Mouse (Mus musculus) heart, postnatal 4 days (tissue): ENCODE data around the gene Pbx3. TPM values are rescaled to one million over a fixed set of nuclear protein-coding genes. Genes with fewer than 3 reads are reported as not detected.

ENCODE experiments used
- DNase-seq: peaks from one replicate; pipeline ENCODE4 v3.0.0; 2021
- total RNA-seq, 2 experiments: library from RNA; stranded (reverse); gene quantifications; 2 replicates each; pipeline ENCODE4 v1.2.3; 2021

The Pbx3 gene
- total RNA-seq, 2 experiments from 2014 or later = 25.6 to 30.2 TPM

DNA sequence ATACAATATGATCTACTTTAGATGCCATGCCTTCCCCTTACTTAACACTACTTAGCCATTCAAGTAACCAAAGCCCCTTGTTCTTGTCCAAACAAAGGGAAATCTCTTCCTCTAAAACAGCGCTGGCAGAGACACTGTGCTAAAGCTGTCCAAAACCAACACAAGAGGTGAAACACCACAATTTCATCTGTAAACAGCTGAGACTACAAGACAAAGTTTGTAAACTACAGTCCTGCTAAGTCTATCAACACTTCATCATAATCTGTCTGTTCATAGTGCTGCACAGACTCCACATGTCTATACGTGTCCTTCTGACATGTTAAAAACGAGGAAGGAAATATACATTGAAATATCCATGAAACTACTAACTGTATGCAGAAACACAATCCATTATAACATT lies 151.5 kb downstream of the Pbx3 start:
- DNase-seq = no peak

DNA sequence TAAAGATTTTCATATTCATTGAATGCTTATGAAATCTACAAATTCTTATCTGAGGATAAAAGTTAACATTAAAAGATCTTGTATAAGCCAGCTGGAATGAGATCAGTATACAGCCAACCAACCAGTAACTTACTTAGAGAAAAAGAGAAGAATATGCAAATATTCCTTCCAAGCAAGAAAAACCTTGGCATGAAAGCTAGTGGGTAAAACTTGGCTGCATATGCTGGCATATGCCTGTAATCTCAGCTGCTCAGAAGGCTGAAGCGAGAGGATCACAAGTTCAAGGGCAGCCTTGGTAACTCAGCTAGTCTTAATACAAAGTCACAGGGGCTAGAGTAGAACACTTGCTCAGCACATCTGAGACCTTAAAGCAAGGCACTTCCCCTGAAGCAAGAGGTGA lies 153.8 kb downstream of the Pbx3 start:
- DNase-seq = no peak

GRCm38 (mm10) chr2:34217596-34217995 lies 155.3 kb downstream of the Pbx3 start:
- no peak for DNase-seq

- no peak for DNase-seq
Measured at GRCm38 (mm10) chr2:34215496-34215895, 157.4 kb downstream of the Pbx3 start.

DNA sequence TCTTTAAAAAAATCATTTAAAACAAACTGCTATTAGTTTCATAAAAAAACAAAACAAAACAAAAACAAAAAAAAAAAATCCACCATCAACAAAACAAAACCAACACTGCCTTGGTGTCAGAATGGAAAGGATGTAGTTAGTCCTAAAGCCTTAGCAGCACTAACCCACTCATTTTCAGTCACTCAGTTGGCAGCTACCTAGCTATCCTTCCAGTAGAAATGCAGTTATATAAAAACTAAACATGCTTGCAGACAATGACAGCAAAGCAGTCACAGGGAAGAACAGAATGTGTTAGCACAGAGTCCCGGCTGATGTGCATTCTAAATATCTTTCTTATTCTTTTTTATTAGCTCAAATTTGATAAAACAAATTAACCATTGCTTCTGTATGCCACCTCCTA lies 160.5 kb downstream of the Pbx3 start:
- no peak for DNase-seq

- DNase-seq = no peak
Measured at GRCm38 (mm10) chr2:34204797-34205196, 168.1 kb downstream of the Pbx3 start.

DNA sequence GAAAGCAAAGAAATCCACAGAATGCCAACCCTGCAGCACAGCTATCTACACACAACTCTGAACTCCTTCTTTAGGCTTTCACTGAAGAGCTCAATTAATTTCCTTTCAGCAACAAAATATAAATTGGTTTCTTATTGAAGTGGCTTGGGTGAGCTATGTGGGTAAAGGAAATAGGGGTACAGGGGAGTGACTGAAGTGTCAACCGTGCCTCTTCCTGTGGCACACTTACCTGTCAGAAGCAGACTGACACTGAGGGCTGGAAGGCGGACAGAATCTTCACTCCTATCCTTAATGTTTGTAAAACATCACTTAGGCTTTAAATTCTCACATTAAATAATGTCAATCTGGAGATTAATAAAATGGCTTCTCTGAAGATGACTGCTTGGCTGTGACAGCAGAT lies 168.6 kb downstream of the Pbx3 start:
- no peak for DNase-seq

DNA sequence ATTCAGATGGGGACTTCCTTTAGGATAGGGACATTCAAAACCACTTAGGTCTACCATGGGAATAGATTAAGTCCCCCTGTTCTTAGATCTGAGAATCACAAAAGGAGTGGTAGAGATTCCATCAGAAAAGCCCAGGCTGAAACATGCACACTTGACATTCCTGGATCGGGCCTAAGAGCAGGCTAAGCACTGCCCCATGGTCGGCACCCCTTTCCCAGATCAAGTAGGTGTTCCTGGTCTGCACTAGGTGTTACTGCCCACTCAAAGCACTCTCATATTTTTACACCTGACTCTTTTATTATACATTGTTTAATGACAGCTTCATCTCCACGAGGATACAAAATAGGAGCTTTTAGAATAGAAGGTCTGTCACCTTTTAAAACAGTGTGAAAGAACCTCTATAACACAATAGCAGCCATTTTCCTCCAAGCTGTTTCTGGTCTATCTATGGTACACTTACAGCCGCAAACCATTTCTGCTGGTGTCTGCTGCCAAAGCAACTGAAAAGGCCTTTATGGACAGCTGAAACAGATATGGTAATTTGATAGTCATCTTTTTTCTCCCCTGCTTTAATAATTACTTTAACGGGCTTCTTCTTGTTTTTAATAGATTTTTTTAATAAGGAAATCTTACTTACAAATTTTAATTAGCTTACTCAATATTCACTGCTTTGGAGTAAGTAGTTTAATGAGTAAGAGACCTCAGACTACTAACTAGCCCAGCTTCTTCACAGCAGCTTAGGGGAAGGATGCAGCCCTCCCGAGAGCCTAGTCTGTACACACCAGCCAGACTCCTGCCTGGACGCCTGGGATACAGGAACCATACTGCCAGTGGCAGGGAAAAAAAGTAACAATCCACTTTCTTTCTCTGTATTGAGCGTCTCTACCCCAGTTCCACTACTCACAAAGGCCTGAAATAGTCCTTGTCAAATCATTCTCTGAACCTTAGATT lies 178.8 kb downstream of the Pbx3 start:
- no peak for DNase-seq

DNA sequence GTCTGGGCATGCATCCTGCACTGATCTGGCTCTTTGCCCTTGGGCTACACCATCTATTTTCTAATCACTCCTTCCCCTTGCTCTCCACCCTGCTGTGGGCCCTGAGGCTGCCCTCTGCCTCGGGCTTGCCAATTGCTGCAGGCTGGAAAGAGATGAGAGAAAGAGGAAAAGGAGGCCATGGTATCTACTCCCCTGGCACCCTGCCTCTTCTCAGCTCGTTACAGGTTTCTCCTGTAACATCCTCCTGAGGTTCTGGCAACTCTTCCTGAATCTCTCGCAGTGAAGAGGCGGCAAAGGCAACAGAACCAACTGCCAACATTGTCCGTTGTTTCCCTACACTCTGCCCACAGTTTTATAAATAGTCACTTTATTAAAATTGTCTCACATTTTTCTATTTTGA lies 179.7 kb downstream of the Pbx3 start:
- DNase-seq = no peak

DNA sequence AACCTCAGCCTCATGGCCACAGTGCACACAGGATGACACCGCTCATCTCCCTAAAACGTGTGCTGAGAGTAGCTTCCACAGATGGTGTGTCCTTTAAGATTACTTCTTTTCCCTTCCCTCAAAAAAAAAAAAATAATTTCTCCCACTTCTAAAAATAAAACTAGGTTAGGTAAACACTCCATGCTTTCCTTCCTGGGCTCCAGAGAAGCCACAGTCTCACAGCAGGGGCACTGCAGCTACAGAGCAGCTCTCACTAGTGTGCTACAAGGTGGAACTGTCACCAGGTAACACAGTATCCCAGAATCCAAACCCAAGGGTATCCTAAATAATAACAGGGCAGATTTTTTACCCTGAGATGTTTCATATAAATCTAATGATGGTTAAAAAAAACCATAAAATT lies 185.6 kb downstream of the Pbx3 start:
- no peak for DNase-seq

DNA sequence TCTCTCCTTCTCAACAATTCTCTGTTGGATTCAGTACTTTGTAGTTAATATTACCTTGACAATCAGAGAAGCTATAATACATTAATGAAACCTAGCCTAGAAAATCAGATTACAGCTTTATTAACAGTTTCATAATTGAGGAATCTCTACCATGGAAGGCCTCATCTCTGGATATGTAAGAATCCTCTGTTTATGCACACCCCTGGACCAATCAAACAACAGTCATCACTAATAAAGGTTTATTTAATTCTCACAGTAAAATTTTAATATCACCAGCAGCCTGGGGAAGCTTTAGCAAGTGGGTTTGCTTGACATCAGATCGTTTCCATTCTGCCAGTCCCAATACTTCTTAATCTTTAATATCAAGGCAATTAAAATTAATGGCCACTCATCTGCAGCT lies 191.3 kb downstream of the Pbx3 start:
- DNase-seq = no peak

- DNase-seq = no peak
Measured at GRCm38 (mm10) chr2:34179299-34179698, 193.6 kb downstream of the Pbx3 start.

DNA sequence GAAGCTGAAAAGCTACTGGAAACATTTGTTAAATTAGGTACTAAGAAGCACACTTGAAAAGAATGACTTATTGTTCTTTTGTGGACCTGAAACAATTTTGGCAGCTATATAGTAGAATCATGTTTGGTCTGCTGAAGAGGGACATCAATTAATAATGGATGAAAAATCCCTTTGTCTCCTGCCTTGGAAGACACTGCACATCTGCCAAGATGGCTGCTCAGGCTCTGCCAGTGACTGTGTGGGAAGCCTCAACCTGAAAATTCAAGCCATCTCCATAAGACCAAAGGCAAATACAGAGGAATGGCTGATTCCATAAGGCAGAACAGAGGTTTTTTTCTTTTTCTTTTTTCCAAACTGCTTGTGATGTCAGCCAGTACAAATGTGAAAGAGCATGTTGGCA lies 194.3 kb downstream of the Pbx3 start:
- no peak for DNase-seq

DNA sequence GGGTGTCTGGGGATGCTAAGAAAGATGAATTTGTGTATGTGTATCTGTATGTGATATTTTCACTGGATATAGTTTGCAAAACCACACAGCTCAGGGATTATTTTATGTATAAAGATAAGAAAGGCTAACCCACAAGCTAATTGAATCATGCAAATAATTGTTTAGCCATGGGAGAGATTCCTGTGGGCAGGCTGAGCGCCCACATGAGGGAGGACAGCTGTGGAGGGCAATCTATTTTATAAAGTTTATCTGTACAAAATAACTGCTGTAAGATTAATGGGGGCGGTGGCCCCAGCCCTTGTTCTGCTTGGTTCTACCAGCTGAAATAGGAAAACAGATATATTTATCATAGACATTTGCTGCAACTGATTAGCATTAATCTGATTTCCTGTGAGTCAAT lies 202.5 kb downstream of the Pbx3 start:
- no peak for DNase-seq

GRCm38 (mm10) chr2:34169626-34170025 lies 203.3 kb downstream of the Pbx3 start:
- no peak for DNase-seq

GRCm38 (mm10) chr2:34168191-34168590 lies 204.8 kb downstream of the Pbx3 start:
- DNase-seq = no peak

DNA sequence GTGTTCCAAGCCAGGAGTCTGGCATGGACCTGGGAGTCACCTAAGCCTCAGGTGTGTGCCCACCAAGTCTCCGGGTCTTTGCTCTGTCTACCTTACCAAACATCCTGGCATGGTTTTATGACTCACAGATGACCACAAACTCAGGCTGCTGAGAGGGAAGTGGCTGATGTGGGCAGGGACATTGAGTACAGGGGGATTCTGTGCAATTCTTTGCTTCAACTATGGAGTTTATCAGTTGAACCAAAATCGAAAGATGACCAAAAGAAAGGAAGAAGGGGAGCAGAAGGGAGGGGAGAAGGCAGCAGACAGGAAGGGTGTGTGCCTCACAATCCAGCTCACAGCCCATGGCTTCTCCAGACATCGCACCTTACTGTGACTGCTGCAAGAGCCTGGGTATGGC lies 210.5 kb downstream of the Pbx3 start:
- DNase-seq = no peak

DNA sequence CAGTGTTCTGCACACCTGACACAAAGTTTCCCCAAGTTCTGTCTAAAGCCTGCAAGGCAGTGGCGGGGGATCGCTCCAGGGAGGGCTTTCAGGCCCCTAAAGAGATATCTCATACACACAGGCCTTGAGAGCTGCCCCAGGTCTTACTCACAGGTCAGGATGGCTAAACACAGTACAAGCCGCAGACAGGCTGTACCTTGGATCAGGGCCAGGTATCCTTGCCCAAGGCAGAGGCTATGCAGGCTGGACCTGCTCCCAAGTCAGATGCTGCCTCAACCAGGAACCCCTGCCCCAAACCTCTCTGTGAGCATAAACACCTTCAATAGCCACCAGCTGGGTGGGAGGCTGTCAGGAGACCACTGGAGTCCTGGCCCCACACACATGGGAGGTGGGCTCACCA lies 215.2 kb downstream of the Pbx3 start:
- DNase-seq = no peak

DNA sequence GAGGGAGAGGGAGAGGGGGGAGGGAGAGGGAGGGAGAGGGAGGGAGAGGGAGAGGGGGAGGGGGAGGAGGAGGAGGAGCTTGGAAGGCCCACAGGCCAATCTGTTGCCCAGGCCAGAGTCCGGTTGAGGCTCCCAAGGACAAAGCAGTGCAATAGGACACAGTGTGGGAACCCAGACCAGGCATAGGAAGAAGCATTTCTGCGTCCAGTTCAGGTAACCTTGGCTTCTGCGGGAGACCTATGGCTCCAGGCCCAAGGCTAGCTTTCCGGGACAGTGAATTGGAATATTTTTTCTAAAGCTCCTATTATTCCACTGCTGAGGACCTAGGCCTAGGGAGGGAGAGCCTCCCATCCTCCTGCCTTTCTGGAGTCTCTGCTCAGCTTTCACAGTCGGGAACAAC lies 218.1 kb downstream of the Pbx3 start:
- no peak for DNase-seq

- no peak for DNase-seq
Measured at GRCm38 (mm10) chr2:34153336-34153735, 219.6 kb downstream of the Pbx3 start.

- no peak for DNase-seq
Measured at GRCm38 (mm10) chr2:34150560-34150959, 222.4 kb downstream of the Pbx3 start.

- DNase-seq = no peak
Measured at GRCm38 (mm10) chr2:34148214-34148613, 224.7 kb downstream of the Pbx3 start.

DNA sequence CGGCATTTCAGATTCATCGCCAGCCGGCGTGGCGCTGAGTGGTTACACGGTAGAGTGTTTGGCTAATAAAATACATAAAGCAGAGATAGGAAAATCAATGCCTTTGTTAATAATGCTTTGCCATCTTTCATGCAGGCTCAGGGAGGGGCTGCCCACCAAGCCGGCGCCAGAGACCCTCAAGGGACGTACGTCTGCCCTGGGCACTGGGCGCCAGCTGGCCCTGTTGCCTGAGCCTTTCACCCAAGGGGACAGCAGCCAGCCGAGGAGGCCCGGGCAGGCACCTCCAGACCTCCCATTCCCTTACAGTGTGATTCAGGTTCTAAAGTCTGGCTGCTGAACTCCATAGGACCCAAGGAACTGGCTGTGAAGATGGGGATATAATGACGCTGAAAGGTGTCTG lies 225.5 kb downstream of the Pbx3 start:
- no peak for DNase-seq

GRCm38 (mm10) chr2:34147036-34147435 lies 225.9 kb downstream of the Pbx3 start:
- DNase-seq = no peak

GRCm38 (mm10) chr2:34146431-34146830 lies 226.5 kb downstream of the Pbx3 start:
- no peak for DNase-seq
